Mouse (Mus musculus) embryonic facial prominence, embryonic 13.5 days (tissue): Measurements from ENCODE around the gene Tbc1d5. TPM values are rescaled to one million over a fixed set of nuclear protein-coding genes. Genes with fewer than 3 reads are reported as not detected.

Source experiments
- ATAC-seq: fragments of 200-750 bp; cut with Nextera tagmentation; 2 replicates; pipeline ENCODE4 v1.8.0; 2017; ENCODE audit warnings: low read depth; ENCODE audit not compliant: insufficient number of reproducible peaks, insufficient read depth, low FRiP score, low TSS enrichment
- H3K27ac ChIP-seq: fragments of 300-500 bp; sonication (generic); 2 replicates; pipeline ENCODE4 v1.5.1; 2015; ENCODE audit warnings: moderate library complexity, mild to moderate bottlenecking, inconsistent platforms
- H3K27me3 ChIP-seq: fragments of 300-500 bp; sonication (generic); 2 replicates; pipeline ENCODE4 v1.6.1; 2015; ENCODE audit warnings: mild to moderate bottlenecking, inconsistent platforms
- H3K36me3 ChIP-seq: fragments of 300-500 bp; sonication (generic); 2 replicates; pipeline ENCODE4 v1.6.1; 2015; ENCODE audit warnings: mild to moderate bottlenecking, inconsistent platforms
- H3K4me1 ChIP-seq: fragments of 300-500 bp; sonication (generic); 2 replicates; pipeline ENCODE4 v1.6.1; 2015; ENCODE audit warnings: inconsistent platforms
- H3K4me2 ChIP-seq: fragments of 300-500 bp; sonication (generic); 2 replicates; pipeline ENCODE4 v1.6.1; 2015; ENCODE audit warnings: moderate library complexity, mild to moderate bottlenecking, inconsistent platforms
- H3K4me3 ChIP-seq: fragments of 300-500 bp; sonication (generic); 2 replicates; pipeline ENCODE4 v1.5.1; 2015; ENCODE audit warnings: mild to moderate bottlenecking, inconsistent platforms
- H3K9ac ChIP-seq: fragments of 300-500 bp; sonication (generic); 2 replicates; pipeline ENCODE4 v1.6.1; 2015; ENCODE audit warnings: mild to moderate bottlenecking, inconsistent platforms
- H3K9me3 ChIP-seq: fragments of 300-500 bp; sonication (generic); 2 replicates; pipeline ENCODE4 v1.6.1; 2016; ENCODE audit warnings: inconsistent platforms
- WGBS: fragments of 180-500 bp; shearing (Covaris S2); methylation state at CpG from one replicate; pipeline ENCODE4 v1.1.7; 2015; ENCODE audit warnings: mixed read lengths; 5-methylcytosine and 5-hydroxymethylcytosine counted together
- polyA plus RNA-seq: library from polyadenylated mRNA; unstranded; fragments of >200 nt; fragmentation: Nextera tagmentation; extraction: Ambion mirVana; gene quantifications from 2 replicates; pipeline ENCODE4 v1.2.1, GENCODE M21; 2015

The Tbc1d5 gene
- polyA plus RNA-seq, 1 experiment from 2014 or later = 13.4 TPM

DNA sequence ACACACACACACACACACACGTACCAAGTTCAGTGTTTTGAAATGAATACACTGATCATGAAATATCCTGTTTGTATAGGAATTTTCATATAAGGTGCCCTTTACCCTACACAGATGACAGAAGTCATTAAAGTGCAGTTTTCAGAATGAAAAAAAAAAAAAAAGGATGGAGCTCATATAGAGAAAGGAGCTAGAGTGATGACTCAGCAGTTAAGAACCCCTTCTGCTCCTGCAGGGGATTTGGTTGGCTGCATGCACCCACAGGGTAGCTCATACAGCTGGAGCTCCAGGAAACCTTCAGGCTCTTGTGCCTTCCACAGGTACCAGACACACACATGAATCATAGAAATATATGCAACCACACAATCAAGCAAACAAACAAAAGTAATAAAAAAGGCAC lies 213.0 kb downstream of the Tbc1d5 start:
- Histone ChIP-seq H3K4me1 (no peaks in the 10 kb centered on the region), H3K4me3 (no peak overlapping the region), H3K4me2 (no peak overlapping the region), H3K9ac (no peak overlapping the region), H3K9me3 (no peaks in the 10 kb centered on the region), H3K27me3 (no peaks in the 10 kb centered on the region), H3K27ac (no peak overlapping the region), H3K36me3 (no peaks in the 10 kb centered on the region)
- WGBS = 82% methylated on average over 1 of the region's 1 CpGs
- no peak for ATAC-seq

DNA sequence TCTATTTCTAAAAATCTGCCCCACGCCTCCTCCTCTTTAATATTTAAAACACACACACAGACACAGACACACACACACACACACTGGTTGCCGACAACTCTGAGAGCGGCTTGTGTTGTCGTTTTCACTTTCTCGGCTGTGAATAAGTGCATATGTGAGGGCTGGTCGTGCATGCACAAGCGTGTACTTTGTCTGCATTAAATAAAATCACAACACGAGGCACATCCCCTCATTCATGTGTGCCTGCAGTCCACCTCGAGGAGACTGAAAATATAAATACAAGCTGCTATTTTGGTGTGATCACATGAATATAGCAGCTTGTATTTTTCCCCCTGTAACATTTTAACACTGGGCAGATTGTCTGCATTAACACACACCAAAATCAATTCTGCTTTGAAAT lies 224.8 kb downstream of the Tbc1d5 start:
- no peak overlapping the region for H3K9ac ChIP-seq
- no peak overlapping the region for H3K27ac ChIP-seq
- no peaks in the 10 kb centered on the region; the same call in 1 of the 2 replicates for H3K36me3 ChIP-seq
- H3K4me3 ChIP-seq = no peak overlapping the region
- H3K9me3 ChIP-seq = no peaks in the 10 kb centered on the region
- H3K4me1 ChIP-seq = no peaks in the 10 kb centered on the region
- no peak overlapping the region for H3K4me2 ChIP-seq
- no peaks in the 10 kb centered on the region for H3K27me3 ChIP-seq
- 78% methylated on average over 9 of the region's 9 CpGs for WGBS
- no peak for ATAC-seq

DNA sequence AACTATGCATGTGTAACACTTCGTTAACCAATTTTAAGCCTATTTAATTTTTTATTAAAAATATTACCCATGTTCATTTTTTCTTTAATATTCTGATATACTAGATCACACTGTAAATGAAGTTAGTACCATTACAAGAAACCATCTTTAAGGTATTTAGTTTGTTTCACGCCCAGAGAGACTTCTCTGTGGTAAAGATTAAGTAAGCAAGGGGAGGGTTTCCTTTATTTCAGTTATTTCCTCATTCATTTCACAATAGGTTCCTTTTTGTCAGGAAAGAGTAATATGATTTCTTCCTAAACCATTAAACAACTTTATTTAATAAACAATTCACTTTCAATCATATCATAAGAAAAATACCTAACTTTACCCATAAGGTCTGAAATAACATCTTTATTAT lies 256.8 kb downstream of the Tbc1d5 start:
- WGBS = 88% methylated on average over 2 of the region's 2 CpGs
- no peak overlapping the region for H3K4me3 ChIP-seq

GRCm38 (mm10) chr17:50915216-50915615 lies 263.9 kb downstream of the Tbc1d5 start:
- Histone ChIP-seq H3K4me2 (no peak overlapping the region), H3K9ac (no peak overlapping the region), H3K4me3 (no peak overlapping the region), H3K27ac (no peak overlapping the region), H3K27me3 (no peaks in the 10 kb centered on the region), H3K9me3 (no peaks in the 10 kb centered on the region), H3K4me1 (no peaks in the 10 kb centered on the region), H3K36me3 (peaks cover 3% of the 10 kb centered on the region; the same call in 1 of the 2 replicates)
- ATAC-seq = no peak
- 91% methylated on average over 2 of the region's 2 CpGs for WGBS

More for the DNA sequence above, 256.8 kb downstream of the Tbc1d5 start:
- Histone ChIP-seq H3K27me3 (no peaks in the 10 kb centered on the region), H3K9me3 (no peaks in the 10 kb centered on the region), H3K4me2 (no peak overlapping the region), H3K36me3 (no peaks in the 10 kb centered on the region), H3K4me1 (no peaks in the 10 kb centered on the region), H3K9ac (no peak overlapping the region), H3K27ac (no peak overlapping the region)
- no peak for ATAC-seq

GRCm38 (mm10) chr17:50908568-50909335 lies 270.4 kb downstream of the Tbc1d5 start:
- Histone ChIP-seq H3K27me3 (no peaks in the 10 kb centered on the region), H3K36me3 (no peaks in the 10 kb centered on the region), H3K9ac (no peak overlapping the region), H3K4me1 (no peaks in the 10 kb centered on the region), H3K4me2 (no peak overlapping the region), H3K9me3 (no peaks in the 10 kb centered on the region), H3K27ac (no peak overlapping the region), H3K4me3 (no peak overlapping the region)
- WGBS = 59% methylated on average over 6 of the region's 6 CpGs
- ATAC-seq = no peak

- H3K4me3 ChIP-seq = no peak overlapping the region
- no peak overlapping the region for H3K9ac ChIP-seq
- WGBS = 88% methylated on average over 4 of the region's 4 CpGs
- H3K4me1 ChIP-seq = no peaks in the 10 kb centered on the region
- no peaks in the 10 kb centered on the region for H3K27me3 ChIP-seq
- no peaks in the 10 kb centered on the region for H3K9me3 ChIP-seq
- no peak overlapping the region for H3K4me2 ChIP-seq
- no peak for ATAC-seq
- no peak overlapping the region for H3K27ac ChIP-seq
- no peaks in the 10 kb centered on the region for H3K36me3 ChIP-seq
These were observed 271.0 kb downstream of the Tbc1d5 start for GRCm38 (mm10) chr17:50908160-50908559.

- H3K9me3 ChIP-seq = no peaks in the 10 kb centered on the region
- ATAC-seq = no peak
- H3K27me3 ChIP-seq = no peaks in the 10 kb centered on the region
- 54% methylated on average over 1 of the region's 1 CpGs for WGBS
- no peaks in the 10 kb centered on the region for H3K36me3 ChIP-seq
- H3K27ac ChIP-seq = no peak overlapping the region
- no peak overlapping the region for H3K4me2 ChIP-seq
- no peaks in the 10 kb centered on the region for H3K4me1 ChIP-seq
- no peak overlapping the region for H3K9ac ChIP-seq
- H3K4me3 ChIP-seq = no peak overlapping the region
These were observed 272.5 kb downstream of the Tbc1d5 start for GRCm38 (mm10) chr17:50906630-50907029.

- Histone ChIP-seq H3K36me3 (no peaks in the 10 kb centered on the region), H3K4me1 (no peaks in the 10 kb centered on the region), H3K27ac (no peak overlapping the region), H3K4me3 (no peak overlapping the region), H3K9ac (no peak overlapping the region), H3K27me3 (no peaks in the 10 kb centered on the region), H3K4me2 (no peak overlapping the region), H3K9me3 (no peaks in the 10 kb centered on the region)
- WGBS = 86% methylated on average over 3 of the region's 3 CpGs
- no peak for ATAC-seq
These were observed 274.7 kb downstream of the Tbc1d5 start for GRCm38 (mm10) chr17:50904463-50904862.

DNA sequence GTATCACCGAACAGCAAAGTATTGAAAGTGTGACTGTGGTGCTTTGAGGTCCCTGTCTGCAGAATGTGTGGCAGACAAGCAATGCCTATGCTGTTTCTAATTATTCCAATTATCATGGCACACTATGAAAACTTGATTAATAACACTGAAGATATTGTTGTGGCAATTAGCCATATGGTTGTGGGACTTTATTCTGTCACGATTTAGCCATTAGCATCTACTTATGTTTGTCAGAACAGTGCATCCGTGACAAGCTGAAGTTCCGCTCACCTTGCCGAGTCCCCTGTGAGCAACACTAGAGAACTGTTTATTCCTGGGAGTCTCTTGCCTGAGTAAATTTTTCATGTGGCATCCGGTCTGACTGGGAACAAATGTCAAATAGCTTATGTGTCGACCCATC lies 281.3 kb downstream of the Tbc1d5 start:
- 66% methylated on average over 7 of the region's 7 CpGs for WGBS
- H3K27ac ChIP-seq = no peak overlapping the region
- no peaks in the 10 kb centered on the region for H3K27me3 ChIP-seq
- no peak overlapping the region for H3K4me2 ChIP-seq
- H3K4me1 ChIP-seq = no peaks in the 10 kb centered on the region
- H3K4me3 ChIP-seq = no peak overlapping the region
- no peak overlapping the region for H3K9ac ChIP-seq
- no peaks in the 10 kb centered on the region for H3K9me3 ChIP-seq
- H3K36me3 ChIP-seq = no peaks in the 10 kb centered on the region
- ATAC-seq = no peak

GRCm38 (mm10) chr17:50889475-50889874 lies 289.7 kb downstream of the Tbc1d5 start:
- Histone ChIP-seq H3K4me2 (no peak overlapping the region), H3K27me3 (no peaks in the 10 kb centered on the region), H3K4me3 (no peak overlapping the region), H3K27ac (no peak overlapping the region), H3K9ac (no peak overlapping the region), H3K4me1 (no peaks in the 10 kb centered on the region), H3K36me3 (no peaks in the 10 kb centered on the region), H3K9me3 (no peaks in the 10 kb centered on the region)
- WGBS = 88% methylated on average over 1 of the region's 1 CpGs
- ATAC-seq = no peak

GRCm38 (mm10) chr17:50879910-50880309 lies 299.2 kb downstream of the Tbc1d5 start:
- H3K4me3 ChIP-seq = no peak overlapping the region
- no peaks in the 10 kb centered on the region for H3K9me3 ChIP-seq
- no peaks in the 10 kb centered on the region for H3K4me1 ChIP-seq
- no peak overlapping the region for H3K27ac ChIP-seq
- no peak overlapping the region for H3K9ac ChIP-seq
- H3K4me2 ChIP-seq = no peak overlapping the region
- H3K27me3 ChIP-seq = no peaks in the 10 kb centered on the region
- no peak for ATAC-seq
- WGBS = 79% methylated on average over 4 of the region's 4 CpGs
- H3K36me3 ChIP-seq = no peaks in the 10 kb centered on the region

DNA sequence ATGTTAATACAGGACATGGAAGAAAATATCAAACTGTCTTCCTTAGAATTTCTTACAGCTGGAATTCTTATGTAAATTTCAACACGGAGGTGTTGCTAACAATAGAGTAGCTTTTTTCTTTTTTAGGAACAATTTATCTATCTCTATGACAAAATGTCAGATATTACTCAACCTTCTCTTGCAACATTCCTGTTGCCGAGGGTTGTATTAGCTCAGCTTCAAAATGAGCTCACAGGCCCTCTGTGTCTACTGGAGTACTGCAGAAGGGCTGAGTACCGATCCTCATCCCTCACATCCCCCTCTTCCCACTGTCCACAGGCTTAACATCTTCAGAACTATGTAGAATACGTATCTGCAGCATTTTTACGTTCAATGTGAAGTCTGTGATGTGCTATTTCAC lies 302.7 kb downstream of the Tbc1d5 start:
- WGBS = 87% methylated on average over 5 of the region's 5 CpGs
- no peaks in the 10 kb centered on the region for H3K4me1 ChIP-seq
- H3K9ac ChIP-seq = no peak overlapping the region
- no peak overlapping the region for H3K4me3 ChIP-seq
- no peak for ATAC-seq
- H3K4me2 ChIP-seq = no peak overlapping the region
- no peaks in the 10 kb centered on the region for H3K9me3 ChIP-seq
- no peak overlapping the region for H3K27ac ChIP-seq
- H3K36me3 ChIP-seq = no peaks in the 10 kb centered on the region
- H3K27me3 ChIP-seq = no peaks in the 10 kb centered on the region
